Mouse (Mus musculus) forebrain, embryonic 16.5 days (tissue): Measurements from ENCODE around the gene Ly6g6d. TPM values are rescaled to one million over a fixed set of nuclear protein-coding genes. Genes with fewer than 3 reads are reported as not detected.

Source experiments
- ATAC-seq: fragments of 200-750 bp; cut with Nextera tagmentation; 2 replicates; pipeline ENCODE4 v1.8.0; 2017; ENCODE audit warnings: mild to moderate bottlenecking, moderate library complexity
- H3K27ac ChIP-seq: fragments of 300-500 bp; sonication (generic); 2 replicates; pipeline ENCODE4 v1.5.1; 2014; ENCODE audit warnings: low read length, control low read depth
- H3K27me3 ChIP-seq: fragments of 300-500 bp; sonication (generic); replicated peaks from 2 replicates; pipeline ENCODE4 v1.6.1; 2014; ENCODE audit warnings: low read length; ENCODE audit not compliant: control insufficient read depth, insufficient read depth
- H3K36me3 ChIP-seq: fragments of 300-500 bp; sonication (generic); 2 replicates; pipeline ENCODE4 v1.6.1; 2014; ENCODE audit not compliant: control insufficient read depth, insufficient read depth
- H3K4me1 ChIP-seq: fragments of 300-500 bp; sonication (generic); replicated peaks from 2 replicates; pipeline ENCODE4 v1.6.1; 2014; ENCODE audit warnings: low read length; ENCODE audit not compliant: control insufficient read depth, insufficient read depth
- H3K4me2 ChIP-seq: fragments of 300-500 bp; sonication (generic); 2 replicates; pipeline ENCODE4 v1.6.1; 2014; ENCODE audit warnings: mild to moderate bottlenecking, low read length, control low read depth
- H3K4me3 ChIP-seq: fragments of 300-500 bp; sonication (generic); replicated peaks from 2 replicates; pipeline ENCODE4 v1.5.1; 2014; ENCODE audit warnings: mild to moderate bottlenecking, low read length, control low read depth
- H3K9ac ChIP-seq: fragments of 300-500 bp; sonication (generic); replicated peaks from 2 replicates; pipeline ENCODE4 v1.6.1; 2014; ENCODE audit warnings: low read depth, low read length, control low read depth
- H3K9me3 ChIP-seq: fragments of 300-500 bp; sonication (generic); 2 replicates; pipeline ENCODE4 v1.6.1; 2016; ENCODE audit warnings: low read length; ENCODE audit not compliant: control insufficient read depth
- WGBS: fragments of 180-500 bp; shearing (Covaris S2); extraction: QIAGEN DNeasy Blood & Tissue Kit; methylation state at CpG from one replicate; pipeline ENCODE4 v1.1.7; 2014; 5-methylcytosine and 5-hydroxymethylcytosine counted together
- polyA plus RNA-seq: library from polyadenylated mRNA; unstranded; fragments of >200 nt; fragmentation: Nextera tagmentation; extraction: Ambion mirVana; gene quantifications from 2 replicates; pipeline ENCODE4 v1.2.1, GENCODE M21; 2015

Ly6g6d gene
- polyA plus RNA-seq, 1 experiment from 2014 or later, result 1.6 TPM

- H3K36me3 ChIP-seq, result no peaks in the 10 kb centered on the region
- WGBS, result 84% methylated on average over 5 of the region's 5 CpGs
- no peak overlapping the region for H3K9ac ChIP-seq
- no peak overlapping the region for H3K4me2 ChIP-seq
- peaks cover 22% of the 10 kb centered on the region for H3K4me1 ChIP-seq
- H3K27ac ChIP-seq, result no peak overlapping the region
- no peaks in the 10 kb centered on the region for H3K27me3 ChIP-seq
- no peak overlapping the region for H3K4me3 ChIP-seq
- ATAC-seq, result no peak
- no peaks in the 10 kb centered on the region for H3K9me3 ChIP-seq
These were observed 54.6 kb downstream of the Ly6g6d start for GRCm38 (mm10) chr17:35023221-35023620.

DNA sequence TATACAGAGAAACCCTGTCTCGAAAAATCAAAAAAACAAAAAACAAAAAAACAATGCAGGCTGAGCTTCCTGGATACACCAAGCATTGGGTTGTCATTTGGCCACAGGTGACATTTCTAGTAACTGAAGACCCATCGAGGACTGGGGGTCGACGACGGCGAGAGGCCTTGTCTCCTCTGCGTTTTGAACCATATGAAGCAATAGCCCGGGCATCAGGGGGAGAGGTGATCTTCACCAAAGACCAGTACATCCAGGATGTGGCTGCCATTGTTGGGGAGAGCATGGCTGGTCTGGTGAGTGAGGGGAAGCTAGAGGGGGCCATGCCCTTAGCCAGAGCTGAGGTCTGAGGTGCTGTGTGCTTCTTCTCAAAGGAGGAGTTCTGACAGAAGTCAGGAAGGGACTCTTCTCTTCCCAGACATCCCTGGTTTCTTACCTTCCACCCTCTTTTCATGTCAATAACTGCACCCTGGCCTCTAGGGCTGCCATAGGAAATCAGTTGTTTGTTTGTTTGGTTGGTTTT, 55.3 kb downstream of the Ly6g6d start:
- ATAC-seq, result no peak
- Histone ChIP-seq H3K36me3 (no peaks in the 10 kb centered on the region), H3K4me1 (peaks cover 21% of the 10 kb centered on the region), H3K27ac (no peak overlapping the region), H3K9ac (no peak overlapping the region), H3K27me3 (no peaks in the 10 kb centered on the region), H3K4me3 (no peak overlapping the region), H3K4me2 (no peak overlapping the region), H3K9me3 (no peaks in the 10 kb centered on the region)
- 96% methylated on average over 8 of the region's 8 CpGs for WGBS

GRCm38 (mm10) chr17:35021842-35022477, 55.9 kb downstream of the Ly6g6d start:
- WGBS, result 60% methylated on average over 6 of the region's 6 CpGs
- Histone ChIP-seq H3K36me3 (no peaks in the 10 kb centered on the region), H3K9ac (no peak overlapping the region), H3K4me3 (no peak overlapping the region), H3K27ac (no peak overlapping the region), H3K27me3 (no peaks in the 10 kb centered on the region), H3K9me3 (no peaks in the 10 kb centered on the region), H3K4me1 (peaks cover 15% of the 10 kb centered on the region; the same call in 1 of the 2 replicates), H3K4me2 (no peak overlapping the region)
- ATAC-seq, result no peak

Other genes starting within 250 kb of the Ly6g6d start
- gene Stk19, start 241.1 kb downstream of the Ly6g6d start, polyA plus RNA-seq, result 33.4 and 50.4 TPM in 2 replicates
- gene Dxo, start 241.0 kb downstream of the Ly6g6d start, polyA plus RNA-seq, result 64.8 and 75.6 TPM in 2 replicates
- gene Skiv2l, start 227.9 kb downstream of the Ly6g6d start, polyA plus RNA-seq, result 65.6 and 67.5 TPM in 2 replicates
- 87.5 and 97.7 TPM in 2 replicates for gene Nelfe, start 227.7 kb downstream of the Ly6g6d start, polyA plus RNA-seq
- gene Cfb, start 215.5 kb downstream of the Ly6g6d start, polyA plus RNA-seq, result 1.1 and 1.3 TPM in 2 replicates
- 7.1 and 8.0 TPM in 2 replicates for gene Zbtb12, start 198.6 kb downstream of the Ly6g6d start, polyA plus RNA-seq
- gene Gm20547, start 196.0 kb downstream of the Ly6g6d start, polyA plus RNA-seq, result 0.29 TPM in 1 of 2 replicates, not detected in the other
- 1.6 and 1.7 TPM in 2 replicates for gene C2, start 179.8 kb downstream of the Ly6g6d start, polyA plus RNA-seq
- 107 and 121 TPM in 2 replicates for gene Ehmt2, start 179.6 kb downstream of the Ly6g6d start, polyA plus RNA-seq
- 0.09 TPM in 1 of 2 replicates, not detected in the other for gene Slc44a4, start 163.6 kb downstream of the Ly6g6d start, polyA plus RNA-seq
- 31.8 and 36.8 TPM in 2 replicates for gene Neu1, start 146.8 kb downstream of the Ly6g6d start, polyA plus RNA-seq
- 0.14 TPM in 1 of 2 replicates, not detected in the other for gene Hspa1b, start 118.8 kb downstream of the Ly6g6d start, polyA plus RNA-seq
- gene Gm20481, start 108.2 kb downstream of the Ly6g6d start, polyA plus RNA-seq, result not detected in 2 replicates
- 3.3 and 5.2 TPM in 2 replicates for gene Hspa1a, start 105.9 kb downstream of the Ly6g6d start, polyA plus RNA-seq
- 1.5 and 1.7 TPM in 2 replicates for gene Hspa1l, start 105.4 kb downstream of the Ly6g6d start, polyA plus RNA-seq
- gene Lsm2, start 96.2 kb downstream of the Ly6g6d start, polyA plus RNA-seq, result 119 and 121 TPM in 2 replicates
- gene Vars, start 77.1 kb downstream of the Ly6g6d start, polyA plus RNA-seq, result 81.7 and 85.2 TPM in 2 replicates
- 0.12 and 0.14 TPM in 2 replicates for gene Vwa7, start 61.5 kb downstream of the Ly6g6d start, polyA plus RNA-seq
- gene Sapcd1, start 50.0 kb downstream of the Ly6g6d start, polyA plus RNA-seq, result 2.2 and 2.7 TPM in 2 replicates
- 3.1 and 3.4 TPM in 2 replicates for gene Msh5, start 31.3 kb downstream of the Ly6g6d start, polyA plus RNA-seq
- gene Clic1, start 28.1 kb downstream of the Ly6g6d start, polyA plus RNA-seq, result 79.3 and 85.5 TPM in 2 replicates
- 484 and 489 TPM in 2 replicates for gene Ddah2, start 19.0 kb downstream of the Ly6g6d start, polyA plus RNA-seq
- not detected in 2 replicates for gene Ly6g6c, start 12.7 kb downstream of the Ly6g6d start, polyA plus RNA-seq
- 0.24 TPM in 1 of 2 replicates, not detected in the other for gene Mpig6b, start 11.9 kb downstream of the Ly6g6d start, polyA plus RNA-seq
- 11.8 and 12.3 TPM in 2 replicates for gene Ly6g6e, start 1.2 kb downstream of the Ly6g6d start, polyA plus RNA-seq
- not detected in 2 replicates for gene Ly6g6f, start 7.5 kb upstream of the Ly6g6d start, polyA plus RNA-seq
- 93.1 and 109 TPM in 2 replicates for gene Abhd16a, start 11.2 kb upstream of the Ly6g6d start, polyA plus RNA-seq
- not detected in 2 replicates for gene Ly6g5c, start 30.2 kb upstream of the Ly6g6d start, polyA plus RNA-seq
- gene Ly6g5b, start 37.4 kb upstream of the Ly6g6d start, polyA plus RNA-seq, result 0.62 and 1.3 TPM in 2 replicates
- 29.6 and 29.8 TPM in 2 replicates for gene Gpank1, start 43.4 kb upstream of the Ly6g6d start, polyA plus RNA-seq
- gene Csnk2b, start 44.0 kb upstream of the Ly6g6d start, polyA plus RNA-seq, result 308 and 320 TPM in 2 replicates
- gene D17H6S53E, start 48.3 kb upstream of the Ly6g6d start, polyA plus RNA-seq, result 6.1 and 8.6 TPM in 2 replicates
- gene Apom, start 54.0 kb upstream of the Ly6g6d start, polyA plus RNA-seq, result 0.56 TPM in 1 of 2 replicates, not detected in the other
- 85.4 and 86.7 TPM in 2 replicates for gene Bag6, start 57.1 kb upstream of the Ly6g6d start, polyA plus RNA-seq
- gene Prrc2a, start 86.8 kb upstream of the Ly6g6d start, polyA plus RNA-seq, result 156 and 195 TPM in 2 replicates
- 5.9 and 8.0 TPM in 2 replicates for gene Aif1, start 98.0 kb upstream of the Ly6g6d start, polyA plus RNA-seq
- gene Lst1, start 110.4 kb upstream of the Ly6g6d start, polyA plus RNA-seq, result 4.5 and 4.9 TPM in 2 replicates
- gene Ltb, start 116.4 kb upstream of the Ly6g6d start, polyA plus RNA-seq, result 0.24 TPM in 1 of 2 replicates, not detected in the other
- gene Tnf, start 123.9 kb upstream of the Ly6g6d start, polyA plus RNA-seq, result not detected in 2 replicates
- gene Lta, start 127.3 kb upstream of the Ly6g6d start, polyA plus RNA-seq, result 0.24 and 0.35 TPM in 2 replicates
- 0.62 TPM in 1 of 2 replicates, not detected in the other for gene Gm16181, start 142.8 kb upstream of the Ly6g6d start, polyA plus RNA-seq
- gene Atp6v1g2, start 155.6 kb upstream of the Ly6g6d start, polyA plus RNA-seq, result 46.2 and 64.8 TPM in 2 replicates
- gene Nfkbil1, start 157.7 kb upstream of the Ly6g6d start, polyA plus RNA-seq, result 9.5 and 10.7 TPM in 2 replicates
- 466 and 471 TPM in 2 replicates for gene Ddx39b, start 163.7 kb upstream of the Ly6g6d start, polyA plus RNA-seq
- 48.1 and 65.7 TPM in 2 replicates for gene H2-D1, start 184.7 kb upstream of the Ly6g6d start, polyA plus RNA-seq
- 0.43 and 0.47 TPM in 2 replicates for gene H2-Q1, start 242.3 kb upstream of the Ly6g6d start, polyA plus RNA-seq